In the genomic region with DNA sequence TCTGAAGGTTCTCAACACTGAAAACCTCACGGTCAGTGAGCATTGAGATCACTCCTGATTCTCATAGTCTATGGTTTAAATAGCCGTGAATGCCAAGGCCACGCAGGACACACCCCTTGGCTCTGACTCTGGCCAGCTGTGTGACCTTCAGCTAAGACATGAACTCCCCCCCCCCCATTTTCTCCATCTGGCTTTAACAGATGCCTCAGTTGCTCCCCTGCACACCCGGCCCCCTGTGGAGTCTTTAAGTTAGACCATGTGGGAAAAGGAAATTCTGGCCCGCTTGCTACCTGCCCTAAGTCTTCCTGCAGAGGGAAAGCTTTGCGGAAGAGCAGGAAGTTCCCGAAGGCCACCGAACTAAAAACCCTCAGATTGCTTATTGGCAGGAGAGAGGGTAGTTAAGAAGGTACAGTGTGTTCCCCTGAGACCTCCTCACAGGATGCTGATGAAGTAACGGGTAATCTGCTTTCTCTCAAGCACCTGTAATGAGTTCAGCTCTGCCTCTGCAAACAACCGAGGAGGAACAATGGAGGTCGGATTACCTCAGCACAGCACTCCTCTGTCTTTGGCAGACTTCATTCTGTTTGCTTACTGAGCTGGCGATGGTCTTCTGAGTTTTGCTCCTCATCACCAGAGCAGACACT, we compare ENCODE assay signal across 10 mouse cellular contexts.
A peak's percentile ranks its signal among the peaks of the same experiment; 100 is the strongest.
DNase-seq lines count a peak whose midpoint lies in the region; ATAC-seq lines count a peak whose summit lies in the region.
"Had no signal": no experiment of that assay in that cellular context is flagged by ENCODE, and none has a peak within 500 bp of the region (broad histone marks: within the 10 kb centered on the region; RNA-seq: fewer than 3 reads in every experiment).

No protein-coding gene starts in this region.

- no peak for ATAC-seq in CD4-positive, CD25-positive, alpha-beta regulatory T cell, adult 4 months

- peak; percentile 29 for DNase-seq in gastrocnemius, postnatal 25 days
- no peak for DNase-seq in gastrocnemius, postnatal 10 days
- peak; percentile 59 for DNase-seq in 416B (ENCODE audit: low read depth)
- peak; percentile 72 to 80 for DNase-seq in adrenal gland, postnatal 36 days
- DNase-seq in induced T-regulatory cell, adult 2 months (ENCODE audit: low read depth): peak; percentile 48
- DNase-seq in thymus, postnatal 4 days: no peak
- no peak for DNase-seq in lung, postnatal 10 days
- DNase-seq: cerebellum, adult 11-12 months; layer of hippocampus, postnatal 36 days had no signal

Comparison
In these comparisons a context has a peak if more than half of its experiments do, and no peak if none do; other contexts are left out.
1. DNase-seq: peak in gastrocnemius, postnatal 25 days (single experiment), 416B (single experiment), adrenal gland, postnatal 36 days (2 of 2) and induced T-regulatory cell, adult 2 months (single experiment); none in gastrocnemius, postnatal 10 days (single experiment), thymus, postnatal 4 days (single experiment) and lung, postnatal 10 days (single experiment).